Mouse (Mus musculus) thymus, adult 2 months (tissue): ENCODE measurements around the gene Inava.

ENCODE experiments used
- CTCF ChIP-seq: fragments of 200-500 bp; IDR thresholded peaks from 2 replicates; pipeline ENCODE4 v1.5.1; 2012; ENCODE audit warnings: mild to moderate bottlenecking, control low read depth, low read length, moderate library complexity, borderline replicate concordance; ENCODE audit not compliant: control insufficient read depth, poor library complexity, insufficient read depth; ENCODE audit errors: extremely low read depth
- POLR2A ChIP-seq: fragments of 200-500 bp; IDR thresholded peaks from 2 replicates; pipeline ENCODE4 v1.6.1; 2012; ENCODE audit warnings: mild to moderate bottlenecking, low read length, control low read depth, moderate library complexity; ENCODE audit not compliant: control insufficient read depth, poor library complexity, insufficient read depth; ENCODE audit errors: extremely low read depth

DNA sequence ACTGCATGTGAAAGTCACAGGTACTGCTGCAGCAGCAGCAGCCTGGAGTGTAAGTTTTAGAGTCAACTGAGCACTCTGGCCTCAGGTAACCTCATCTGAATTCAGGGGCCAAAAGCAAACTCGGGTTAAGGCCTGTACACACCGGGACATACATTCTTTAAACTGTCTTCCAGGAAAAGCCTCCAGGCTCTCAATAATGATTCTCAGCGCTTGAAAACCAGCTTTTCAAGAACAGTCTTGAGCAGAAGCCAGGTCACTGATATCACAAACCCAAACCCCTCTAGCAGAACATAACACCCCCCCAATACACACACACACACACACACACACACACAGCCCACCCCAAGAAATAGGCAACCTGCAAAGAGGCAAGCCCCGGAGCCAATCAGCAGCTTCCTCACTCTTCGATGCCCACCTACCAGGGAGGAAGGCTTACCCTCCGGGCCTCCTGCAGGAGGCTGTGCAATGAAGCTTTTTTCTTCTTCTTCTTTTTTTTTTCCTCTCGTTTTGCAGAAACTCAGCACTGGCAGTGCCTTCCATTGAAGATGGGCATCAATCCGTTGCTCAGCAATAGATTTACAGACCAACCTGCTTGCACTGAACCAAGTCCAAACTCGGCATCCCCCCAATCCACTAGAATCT, 1.7 kb downstream of the Inava start:
- no peak for TF ChIP-seq CTCF
- TF ChIP-seq POLR2A, result no peak
